Mouse (Mus musculus) liver, embryonic 13.5 days (tissue): ENCODE data around the gene Gm21797. TPM values are rescaled to one million over a fixed set of nuclear protein-coding genes. Genes with fewer than 3 reads are reported as not detected.
"Not testable (repeated sequence)": the region's sequence is repeated elsewhere in the genome, so short reads cannot be mapped to it uniquely, and the experiment has no call there.

Experiments used
- ATAC-seq: fragments of 200-750 bp; cut with Nextera tagmentation; 2 replicates; pipeline ENCODE4 v1.8.0; 2017; ENCODE audit warnings: low read depth, mild to moderate bottlenecking, moderate number of reproducible peaks, moderate library complexity
- DNase-seq: peaks from one replicate; pipeline ENCODE4 v3.0.0; 2022
- H3K27ac ChIP-seq: fragments of 300-500 bp; sonication (generic); 2 replicates; pipeline ENCODE4 v1.5.1; 2015; ENCODE audit warnings: moderate library complexity, mild to moderate bottlenecking, inconsistent platforms
- H3K27me3 ChIP-seq: fragments of 300-500 bp; sonication (generic); 2 replicates; pipeline ENCODE4 v1.6.1; 2015; ENCODE audit warnings: mild to moderate bottlenecking, inconsistent platforms
- H3K36me3 ChIP-seq: fragments of 300-500 bp; sonication (generic); 2 replicates; pipeline ENCODE4 v1.6.1; 2015; ENCODE audit warnings: mild to moderate bottlenecking, inconsistent platforms
- H3K4me1 ChIP-seq: fragments of 300-500 bp; sonication (generic); replicated peaks from 2 replicates; pipeline ENCODE4 v1.6.1; 2015; ENCODE audit warnings: inconsistent platforms
- H3K4me2 ChIP-seq: fragments of 300-500 bp; sonication (generic); 2 replicates; pipeline ENCODE4 v1.6.1; 2015; ENCODE audit warnings: inconsistent platforms, mild to moderate bottlenecking, moderate library complexity
- H3K4me3 ChIP-seq: fragments of 300-500 bp; sonication (generic); replicated peaks from 2 replicates; pipeline ENCODE4 v1.5.1; 2015; ENCODE audit warnings: mild to moderate bottlenecking, inconsistent platforms
- H3K9ac ChIP-seq: fragments of 300-500 bp; sonication (generic); 2 replicates; pipeline ENCODE4 v1.6.1; 2015; ENCODE audit warnings: mild to moderate bottlenecking, inconsistent platforms
- H3K9me3 ChIP-seq: fragments of 300-500 bp; sonication (generic); replicated peaks from 2 replicates; pipeline ENCODE4 v1.6.1; 2016; ENCODE audit warnings: inconsistent platforms
- WGBS: fragments of 180-500 bp; shearing (Covaris S2); methylation state at CpG from one replicate; pipeline ENCODE4 v1.1.7; 2015; ENCODE audit not compliant: insufficient replicate concordance; 5-methylcytosine and 5-hydroxymethylcytosine counted together
- polyA plus RNA-seq: library from polyadenylated mRNA; unstranded; fragments of >200 nt; fragmentation: Nextera tagmentation; extraction: Ambion mirVana; gene quantifications from 2 replicates; pipeline ENCODE4 v1.2.1, GENCODE M21; 2015

Gm21797 gene
- not detected in 2 replicates for polyA plus RNA-seq

DNA sequence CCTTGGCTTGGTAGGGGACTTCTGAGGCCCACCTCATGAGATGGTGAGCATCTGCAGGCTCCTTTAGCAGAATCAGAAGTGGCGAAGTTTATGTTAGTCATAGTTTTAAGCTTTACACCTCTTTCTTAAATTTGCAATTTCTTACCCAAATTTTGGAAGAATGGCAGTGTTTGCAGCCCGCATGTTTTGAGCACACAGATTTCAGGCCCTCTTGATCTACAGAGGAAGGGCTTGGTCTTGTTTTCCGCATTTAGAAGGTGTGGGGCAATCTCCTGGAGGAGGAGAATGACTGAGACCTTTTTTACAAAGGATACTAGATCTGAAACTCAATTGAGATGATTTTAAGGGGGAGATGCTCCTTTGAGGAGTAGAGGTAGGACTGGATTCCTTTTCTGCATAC, at the start of gene Gm21797:
Gm21797 (minus strand) TSS at position 101 of the 400 bp plus-strand sequence.
- not testable (repeated sequence) for H3K4me2 ChIP-seq, H3K36me3 ChIP-seq, H3K9me3 ChIP-seq, H3K27me3 ChIP-seq, DNase-seq, ATAC-seq, H3K4me3 ChIP-seq, H3K27ac ChIP-seq, H3K4me1 ChIP-seq, H3K9ac ChIP-seq
- WGBS: no CpG with 5 or more reads among the region's 3 CpGs

DNA sequence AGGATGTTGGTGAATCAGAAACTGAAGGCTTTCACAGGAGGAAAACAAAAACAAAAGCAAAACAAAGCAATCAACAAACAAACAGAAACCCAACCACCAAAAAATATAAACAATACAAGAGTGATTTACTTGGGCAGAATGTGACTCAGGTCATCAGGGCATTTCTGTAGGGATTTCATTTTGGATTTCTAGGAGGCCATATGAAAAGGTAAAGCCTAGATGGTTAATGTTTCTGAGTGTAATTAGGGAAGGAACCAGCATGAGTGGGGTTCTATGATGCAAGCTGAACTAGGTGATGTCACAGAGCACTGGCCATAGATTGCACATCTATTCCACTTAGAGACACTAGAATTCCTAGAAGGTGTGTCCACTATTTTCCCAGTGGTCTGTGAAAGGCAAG, 29.0 kb upstream of the Gm21797 start, which contains the start of gene Gm20795:
Gm20795 (plus strand) TSS at position 301 of the 400 bp plus-strand sequence.
- H3K4me3 ChIP-seq, ATAC-seq: not testable (repeated sequence)

More for the DNA sequence above, 29.0 kb upstream of the Gm21797 start, which contains the start of gene Gm20795:
- H3K9ac ChIP-seq, H3K27ac ChIP-seq, H3K4me1 ChIP-seq, H3K27me3 ChIP-seq, H3K36me3 ChIP-seq, DNase-seq, H3K4me2 ChIP-seq, H3K9me3 ChIP-seq: not testable (repeated sequence)

Other genes starting within 250 kb of the Gm21797 start
- gene Gm21852, start 123.8 kb downstream of the Gm21797 start, polyA plus RNA-seq: not detected in 2 replicates
- gene Gm20795, start 29.1 kb upstream of the Gm21797 start, polyA plus RNA-seq: not detected in 2 replicates